Mouse (Mus musculus): ENCODE data around the gene Pkn2. TPM values are rescaled to one million over a fixed set of nuclear protein-coding genes. Genes with fewer than 3 reads are reported as not detected.

The Pkn2 gene
- total and polyA plus RNA-seq, 2 experiments: 4.7 to 31.4 TPM

GRCm38 (mm10) chr3:142917760-142918439 lies 36.1 kb upstream of the Pkn2 start:
- no peaks in the 10 kb centered on the region for H3K36me3 ChIP-seq (ENCODE audit: control insufficient read depth, insufficient read depth, low read length)
- TF ChIP-seq CTCF (IDR thresholded peaks at IDR 0.05; ENCODE audit: low read depth, low read length) (no peak), POLR2A (IDR thresholded peaks at IDR 0.05; ENCODE audit: extremely low read depth, insufficient read depth, low read length) (no peak)
- peak; percentile 32 for DNase-seq (ENCODE audit: extremely low read depth, low read depth, low spot score)
- H3K4me3 ChIP-seq (ENCODE audit: insufficient read depth, low read depth, low read length): no peak overlapping the region
- H3K4me1 ChIP-seq (ENCODE audit: control insufficient read depth, insufficient read depth, low read length): no peaks in the 10 kb centered on the region; the same call in 1 of the 2 replicates
- no peaks in the 10 kb centered on the region for H3K79me2 ChIP-seq (ENCODE audit: control insufficient read depth, insufficient read depth, low read length)
- no peak overlapping the region for H3K27ac ChIP-seq (replicated peaks; ENCODE audit: insufficient read depth, low read depth, low read length)
- 33% methylated on average over 4 of the region's 4 CpGs for WGBS
- H3K27me3 ChIP-seq (ENCODE audit: control insufficient read depth, insufficient read depth, low read length): no peaks in the 10 kb centered on the region
- H3K9ac ChIP-seq (ENCODE audit: low read depth, low read length): no peak overlapping the region

GRCm38 (mm10) chr3:142917171-142917570 lies 35.4 kb upstream of the Pkn2 start:
- Histone ChIP-seq H3K9ac (ENCODE audit: low read depth, low read length) (no peak overlapping the region), H3K79me2 (ENCODE audit: control insufficient read depth, insufficient read depth, low read length) (no peaks in the 10 kb centered on the region), H3K27me3 (ENCODE audit: control insufficient read depth, insufficient read depth, low read length) (no peaks in the 10 kb centered on the region), H3K27ac (replicated peaks; ENCODE audit: insufficient read depth, low read depth, low read length) (no peak overlapping the region), H3K4me3 (ENCODE audit: insufficient read depth, low read depth, low read length) (no peak overlapping the region), H3K36me3 (ENCODE audit: control insufficient read depth, insufficient read depth, low read length) (no peaks in the 10 kb centered on the region), H3K4me1 (ENCODE audit: control insufficient read depth, insufficient read depth, low read length) (no peaks in the 10 kb centered on the region; the same call in 1 of the 2 replicates)
- 69% methylated on average over 4 of the region's 4 CpGs for WGBS
- TF ChIP-seq CTCF (IDR thresholded peaks at IDR 0.05; ENCODE audit: low read depth, low read length) (no peak), POLR2A (IDR thresholded peaks at IDR 0.05; ENCODE audit: extremely low read depth, insufficient read depth, low read length) (no peak)
- no peak for DNase-seq (ENCODE audit: extremely low read depth, low read depth, low spot score)

- no peak overlapping the region for H3K4me3 ChIP-seq (ENCODE audit: insufficient read depth, low read depth, low read length)
- 85% methylated on average over 1 of the region's 1 CpGs for WGBS
- TF ChIP-seq POLR2A (IDR thresholded peaks at IDR 0.05; ENCODE audit: extremely low read depth, insufficient read depth, low read length) (no peak), CTCF (IDR thresholded peaks at IDR 0.05; ENCODE audit: low read depth, low read length) (no peak)
- H3K36me3 ChIP-seq (ENCODE audit: control insufficient read depth, insufficient read depth, low read length): no peaks in the 10 kb centered on the region
- no peak for DNase-seq (ENCODE audit: extremely low read depth, low read depth, low spot score)
- H3K79me2 ChIP-seq (ENCODE audit: control insufficient read depth, insufficient read depth, low read length): no peaks in the 10 kb centered on the region
- no peak overlapping the region for H3K9ac ChIP-seq (ENCODE audit: low read depth, low read length)
- no peak overlapping the region for H3K27ac ChIP-seq (replicated peaks; ENCODE audit: insufficient read depth, low read depth, low read length)
- H3K4me1 ChIP-seq (ENCODE audit: control insufficient read depth, insufficient read depth, low read length): no peaks in the 10 kb centered on the region; the same call in 1 of the 2 replicates
- H3K27me3 ChIP-seq (ENCODE audit: control insufficient read depth, insufficient read depth, low read length): no peaks in the 10 kb centered on the region
Measured at GRCm38 (mm10) chr3:142913295-142913694, 31.5 kb upstream of the Pkn2 start.

GRCm38 (mm10) chr3:142899683-142900082 lies 17.9 kb upstream of the Pkn2 start:
- WGBS: 88% methylated on average over 2 of the region's 2 CpGs
- H3K27me3 ChIP-seq (ENCODE audit: control insufficient read depth, insufficient read depth, low read length): no peaks in the 10 kb centered on the region
- no peak overlapping the region for H3K9ac ChIP-seq (ENCODE audit: low read depth, low read length)

GRCm38 (mm10) chr3:142898949-142899396 lies 17.2 kb upstream of the Pkn2 start:
- Histone ChIP-seq H3K27ac (replicated peaks; ENCODE audit: insufficient read depth, low read depth, low read length) (no peak overlapping the region), H3K36me3 (ENCODE audit: control insufficient read depth, insufficient read depth, low read length) (no peaks in the 10 kb centered on the region), H3K4me3 (ENCODE audit: insufficient read depth, low read depth, low read length) (no peak overlapping the region), H3K27me3 (ENCODE audit: control insufficient read depth, insufficient read depth, low read length) (no peaks in the 10 kb centered on the region), H3K9ac (ENCODE audit: low read depth, low read length) (no peak overlapping the region), H3K79me2 (ENCODE audit: control insufficient read depth, insufficient read depth, low read length) (no peaks in the 10 kb centered on the region), H3K4me1 (ENCODE audit: control insufficient read depth, insufficient read depth, low read length) (no peaks in the 10 kb centered on the region)
- 74% methylated on average over 8 of the region's 8 CpGs for WGBS
- TF ChIP-seq POLR2A (IDR thresholded peaks at IDR 0.05; ENCODE audit: extremely low read depth, insufficient read depth, low read length) (no peak), CTCF (IDR thresholded peaks at IDR 0.05; ENCODE audit: low read depth, low read length) (no peak)
- DNase-seq (ENCODE audit: extremely low read depth, low read depth, low spot score): no peak

More at GRCm38 (mm10) chr3:142899683-142900082, 17.9 kb upstream of the Pkn2 start:
- Histone ChIP-seq H3K4me3 (ENCODE audit: insufficient read depth, low read depth, low read length) (no peak overlapping the region), H3K36me3 (ENCODE audit: control insufficient read depth, insufficient read depth, low read length) (no peaks in the 10 kb centered on the region), H3K4me1 (ENCODE audit: control insufficient read depth, insufficient read depth, low read length) (no peaks in the 10 kb centered on the region), H3K27ac (replicated peaks; ENCODE audit: insufficient read depth, low read depth, low read length) (no peak overlapping the region), H3K79me2 (ENCODE audit: control insufficient read depth, insufficient read depth, low read length) (no peaks in the 10 kb centered on the region)
- TF ChIP-seq POLR2A (IDR thresholded peaks at IDR 0.05; ENCODE audit: extremely low read depth, insufficient read depth, low read length): no peak
- no peak for TF ChIP-seq CTCF (IDR thresholded peaks at IDR 0.05; ENCODE audit: low read depth, low read length)
- no peak for DNase-seq (ENCODE audit: extremely low read depth, low read depth, low spot score)

GRCm38 (mm10) chr3:142890442-142890841 lies 8.6 kb upstream of the Pkn2 start:
- H3K27me3 ChIP-seq (ENCODE audit: control insufficient read depth, insufficient read depth, low read length): no peaks in the 10 kb centered on the region

More at GRCm38 (mm10) chr3:142890442-142890841, 8.6 kb upstream of the Pkn2 start:
- Histone ChIP-seq H3K36me3 (ENCODE audit: control insufficient read depth, insufficient read depth, low read length) (no peaks in the 10 kb centered on the region), H3K9ac (ENCODE audit: low read depth, low read length) (no peak overlapping the region), H3K79me2 (ENCODE audit: control insufficient read depth, insufficient read depth, low read length) (no peaks in the 10 kb centered on the region), H3K27ac (replicated peaks; ENCODE audit: insufficient read depth, low read depth, low read length) (no peak overlapping the region), H3K4me3 (ENCODE audit: insufficient read depth, low read depth, low read length) (no peak overlapping the region), H3K4me1 (ENCODE audit: control insufficient read depth, insufficient read depth, low read length) (no peaks in the 10 kb centered on the region)
- 78% methylated on average over 3 of the region's 3 CpGs for WGBS
- DNase-seq (ENCODE audit: extremely low read depth, low read depth, low spot score): no peak
- no peak for TF ChIP-seq POLR2A (IDR thresholded peaks at IDR 0.05; ENCODE audit: extremely low read depth, insufficient read depth, low read length)
- no peak for TF ChIP-seq CTCF (IDR thresholded peaks at IDR 0.05; ENCODE audit: low read depth, low read length)

Measured in liver, adult 2 months (tissue).